Mouse (Mus musculus): Measurements from ENCODE around the gene Mylpf. TPM values are rescaled to one million over a fixed set of nuclear protein-coding genes. Genes with fewer than 3 reads are reported as not detected.

Gene Mylpf
- total and polyA plus RNA-seq, 3 experiments: 0.74 to 3.5 (median 3.5) TPM

DNA sequence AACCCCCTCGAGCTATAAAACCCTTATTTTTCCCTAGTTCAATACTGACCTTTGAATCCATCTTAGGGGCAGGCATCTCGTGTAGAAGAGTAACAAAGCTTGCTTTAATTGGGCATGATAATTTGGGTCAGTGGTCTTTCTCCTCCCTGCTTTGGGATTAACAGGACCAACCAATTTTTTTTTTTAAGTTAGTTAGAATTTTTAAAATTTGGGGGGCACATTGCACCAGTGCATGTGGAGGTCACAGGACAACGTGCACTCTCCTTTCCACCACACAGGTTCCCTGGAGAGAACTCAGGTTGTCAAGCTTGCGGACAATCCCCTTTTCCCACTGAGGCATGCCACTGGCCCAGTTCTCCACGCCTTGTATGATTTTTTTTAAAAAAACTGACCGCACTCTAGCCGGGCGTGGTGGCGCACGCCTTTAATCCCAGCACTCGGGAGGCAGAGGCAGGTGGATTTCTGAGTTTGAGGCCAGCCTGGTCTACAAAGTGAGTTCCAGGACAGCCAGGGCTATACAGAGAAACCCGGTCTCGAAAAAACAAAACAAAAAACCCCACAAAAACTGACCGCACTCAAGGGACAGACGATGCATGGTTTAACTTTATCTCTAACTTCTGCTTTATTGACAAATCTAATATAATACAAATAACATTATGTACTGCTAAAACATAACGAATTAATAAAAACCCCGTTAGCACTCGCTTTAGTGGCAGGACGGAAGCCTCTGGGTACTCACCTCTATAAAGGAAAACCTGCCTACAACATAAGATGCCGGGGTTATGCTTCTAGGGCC is 23.3 kb downstream of the Mylpf start:
- Histone ChIP-seq H3K4me1 (ENCODE audit: control insufficient read depth, insufficient read depth, low read length) (peaks cover 5% of the 10 kb centered on the region), H3K27me3 (ENCODE audit: control insufficient read depth, insufficient read depth, low read length) (no peaks in the 10 kb centered on the region), H3K27ac (peak overlapping the region; percentile 90), H3K36me3 (ENCODE audit: control insufficient read depth, insufficient read depth, low read length) (peaks cover 4% of the 10 kb centered on the region), H3K4me3 (peak overlapping the region; percentile 77), H3K79me2 (replicated peaks; ENCODE audit: control insufficient read depth, insufficient read depth, low read length) (peaks cover 3% of the 10 kb centered on the region), H3K9ac (ENCODE audit: low read depth, low read length) (peak overlapping the region; percentile 98)
- intact Hi-C loops (cut with DNase I): loop anchor here (1.0 to 5.0 kb wide), 2 partner anchors 23 to 115 kb away; no protein-coding TSS in a partner anchor
- 6% methylated on average over 20 of the region's 20 CpGs for WGBS
- no peak for DNase-seq
- TF ChIP-seq POLR2A (IDR thresholded peaks at IDR 0.05; ENCODE audit: insufficient read depth, low read depth, low read length): no peak

DNA sequence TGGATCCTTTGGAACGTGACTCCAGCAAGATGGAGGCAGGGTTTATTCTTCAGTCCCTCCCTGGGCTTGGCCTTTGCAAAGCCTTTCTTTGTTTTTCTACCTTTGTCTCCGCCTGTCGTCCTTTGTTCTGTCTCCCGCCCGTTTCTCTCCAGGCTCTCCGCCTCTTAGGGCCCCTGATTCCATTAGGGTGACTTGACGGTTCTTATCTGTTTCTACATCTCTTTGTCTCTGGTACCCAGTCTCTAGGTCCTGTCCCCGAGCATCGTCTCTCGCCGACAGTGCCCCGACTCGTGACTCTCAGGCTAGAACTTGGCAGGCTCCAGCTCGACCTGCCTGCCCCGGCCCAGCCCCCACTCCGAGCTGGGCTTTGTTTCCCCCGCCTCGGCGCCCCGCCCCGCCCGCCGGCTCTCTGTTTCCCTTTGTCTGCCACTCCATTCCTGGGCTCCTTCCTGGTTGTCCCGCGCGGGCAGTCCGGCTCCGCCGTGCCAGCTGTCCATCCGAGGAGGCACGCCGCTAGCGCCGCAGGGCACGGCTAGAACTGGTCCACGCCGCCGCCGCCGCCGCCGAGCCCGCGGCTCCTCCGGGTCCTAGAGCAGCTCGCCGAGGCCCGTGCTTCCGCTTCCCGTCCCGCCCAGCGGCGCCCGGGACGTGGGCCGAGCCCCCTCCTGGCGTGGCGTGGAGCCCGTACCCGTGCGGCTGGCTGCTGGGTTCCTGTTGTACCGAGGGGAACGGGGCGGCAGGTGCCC is 24.1 kb downstream of the Mylpf start, which contains the start of the genes Zfp553 and Sept1:
Gene Zfp553, plus strand, starts transcription at position 440 of the 746 bp plus-strand sequence.
Gene Sept1, minus strand, starts transcription at position 509 of the 746 bp plus-strand sequence.
- Histone ChIP-seq H3K79me2 (replicated peaks; ENCODE audit: control insufficient read depth, insufficient read depth, low read length) (peaks cover 3% of the 10 kb centered on the region), H3K27ac (peak within 1 kb of the TSS; percentile 90), H3K4me1 (ENCODE audit: control insufficient read depth, insufficient read depth, low read length) (peaks cover 5% of the 10 kb centered on the region), H3K9ac (ENCODE audit: low read depth, low read length) (peak within 1 kb of the TSS; percentile 98), H3K4me3 (peak within 1 kb of the TSS; percentile 77), H3K36me3 (ENCODE audit: control insufficient read depth, insufficient read depth, low read length) (peaks cover 4% of the 10 kb centered on the region), H3K27me3 (ENCODE audit: control insufficient read depth, insufficient read depth, low read length) (no peaks in the 10 kb centered on the region)
- DNase-seq: peak; percentile 90 to 92
- intact Hi-C loops (cut with DNase I): loop anchor here (1.0 to 5.0 kb wide), 2 partner anchors 23 to 115 kb away; no protein-coding TSS in a partner anchor
- TF ChIP-seq POLR2A (IDR thresholded peaks at IDR 0.05; ENCODE audit: insufficient read depth, low read depth, low read length) (peak; percentile 13; the same call in 1 of the 2 replicates), CTCF (IDR thresholded peaks at IDR 0.05) (peak; percentile 20), EP300 (IDR thresholded peaks at IDR 0.05; ENCODE audit: insufficient read depth, low read depth, low read length) (no peak)
- under 1% methylated on average over 64 of the region's 64 CpGs for WGBS

DNA sequence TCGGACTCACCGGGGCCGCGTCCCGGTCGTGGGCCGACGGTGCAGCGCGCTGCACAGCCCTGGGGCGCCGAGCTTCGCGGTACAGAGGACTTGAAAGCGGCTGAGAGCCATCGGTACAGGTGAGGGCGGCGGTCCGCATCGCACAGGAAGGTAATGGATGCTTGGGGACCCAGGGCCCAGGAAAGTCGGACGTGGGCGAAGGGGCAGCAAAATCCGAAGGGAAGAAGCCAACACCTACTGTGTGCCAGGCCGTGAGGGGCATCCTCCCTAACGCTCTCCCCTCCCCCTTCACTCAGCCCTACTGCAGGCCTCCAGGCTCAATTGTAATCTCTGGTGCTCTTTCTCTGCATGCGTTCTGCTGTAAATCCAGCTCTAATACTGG is 24.7 kb downstream of the Mylpf start:
- H3K4me1 ChIP-seq (ENCODE audit: control insufficient read depth, insufficient read depth, low read length): peaks cover 5% of the 10 kb centered on the region
- intact Hi-C loops (cut with DNase I): loop anchor here (5.0 kb wide), 1 partner anchor 116 kb away; no protein-coding TSS in a partner anchor
- H3K27ac ChIP-seq: peak overlapping the region; percentile 90
- TF ChIP-seq CTCF (IDR thresholded peaks at IDR 0.05): no peak
- TF ChIP-seq EP300 (IDR thresholded peaks at IDR 0.05; ENCODE audit: insufficient read depth, low read depth, low read length): no peak
- TF ChIP-seq POLR2A (IDR thresholded peaks at IDR 0.05; ENCODE audit: insufficient read depth, low read depth, low read length): no peak
- under 1% methylated on average over 27 of the region's 27 CpGs for WGBS
- no peaks in the 10 kb centered on the region for H3K27me3 ChIP-seq (ENCODE audit: control insufficient read depth, insufficient read depth, low read length)
- H3K9ac ChIP-seq (ENCODE audit: low read depth, low read length): peak overlapping the region; percentile 98
- peak overlapping the region; percentile 77 for H3K4me3 ChIP-seq
- H3K36me3 ChIP-seq (ENCODE audit: control insufficient read depth, insufficient read depth, low read length): peaks cover 4% of the 10 kb centered on the region
- no peak for DNase-seq
- H3K79me2 ChIP-seq (replicated peaks; ENCODE audit: control insufficient read depth, insufficient read depth, low read length): peaks cover 3% of the 10 kb centered on the region

DNA sequence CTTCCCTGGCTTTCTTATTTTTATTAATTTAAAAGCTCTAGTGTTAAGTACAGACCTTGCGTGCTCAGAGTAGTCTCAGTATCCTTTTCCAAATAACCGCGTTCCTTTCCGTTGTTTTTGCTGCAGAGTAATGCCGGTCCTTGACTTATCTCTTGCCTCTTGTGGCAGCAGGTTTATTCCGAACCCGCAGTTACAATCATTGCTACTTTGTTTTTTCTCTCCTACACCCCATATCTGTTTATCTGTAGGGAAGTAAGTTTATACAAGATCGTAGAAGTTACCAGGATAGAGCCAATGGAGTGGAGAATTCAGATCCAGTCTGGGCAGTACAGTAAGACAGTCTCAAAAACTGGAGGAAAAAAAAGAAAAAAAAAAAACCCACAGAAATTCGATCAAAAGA is 25.1 kb downstream of the Mylpf start:
- Histone ChIP-seq H3K4me1 (ENCODE audit: control insufficient read depth, insufficient read depth, low read length) (peaks cover 5% of the 10 kb centered on the region), H3K9ac (ENCODE audit: low read depth, low read length) (peak overlapping the region; percentile 98; the same call in 1 of the 2 replicates), H3K4me3 (peak overlapping the region; percentile 77), H3K36me3 (ENCODE audit: control insufficient read depth, insufficient read depth, low read length) (peaks cover 4% of the 10 kb centered on the region), H3K27ac (peak overlapping the region; percentile 90), H3K79me2 (replicated peaks; ENCODE audit: control insufficient read depth, insufficient read depth, low read length) (peaks cover 3% of the 10 kb centered on the region), H3K27me3 (ENCODE audit: control insufficient read depth, insufficient read depth, low read length) (no peaks in the 10 kb centered on the region)
- TF ChIP-seq EP300 (IDR thresholded peaks at IDR 0.05; ENCODE audit: insufficient read depth, low read depth, low read length) (no peak), POLR2A (IDR thresholded peaks at IDR 0.05; ENCODE audit: insufficient read depth, low read depth, low read length) (no peak), CTCF (IDR thresholded peaks at IDR 0.05) (no peak)
- no peak for DNase-seq
- WGBS: 6% methylated on average over 9 of the region's 9 CpGs
- intact Hi-C loops (cut with DNase I): loop anchor here (5.0 kb wide), 1 partner anchor 116 kb away; no protein-coding TSS in a partner anchor

DNA sequence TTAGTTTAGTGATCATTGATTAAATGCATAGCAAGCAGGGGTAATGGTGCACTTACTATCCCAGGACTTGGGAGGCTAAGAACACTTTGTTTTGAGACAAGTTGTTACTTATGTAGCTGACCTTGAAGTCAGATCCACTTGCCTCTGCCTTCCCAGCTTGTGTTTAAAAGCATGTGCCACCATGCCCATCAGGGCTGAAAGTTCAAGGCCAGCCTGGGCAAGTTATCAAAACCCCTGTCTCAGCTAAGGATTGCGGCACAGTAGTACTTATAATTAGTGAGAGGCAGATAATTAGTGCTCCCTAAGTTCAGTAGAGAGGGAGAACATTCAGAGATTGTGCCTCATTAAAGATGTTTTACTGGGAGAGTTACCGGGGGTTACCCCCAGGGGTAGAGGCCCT is 26.1 kb downstream of the Mylpf start:
- no peak overlapping the region for H3K27ac ChIP-seq
- peaks cover 4% of the 10 kb centered on the region for H3K36me3 ChIP-seq (ENCODE audit: control insufficient read depth, insufficient read depth, low read length)
- H3K79me2 ChIP-seq (replicated peaks; ENCODE audit: control insufficient read depth, insufficient read depth, low read length): peaks cover 3% of the 10 kb centered on the region
- TF ChIP-seq POLR2A (IDR thresholded peaks at IDR 0.05; ENCODE audit: insufficient read depth, low read depth, low read length) (no peak), EP300 (IDR thresholded peaks at IDR 0.05; ENCODE audit: insufficient read depth, low read depth, low read length) (no peak), CTCF (IDR thresholded peaks at IDR 0.05) (no peak)
- H3K4me1 ChIP-seq (ENCODE audit: control insufficient read depth, insufficient read depth, low read length): peaks cover 5% of the 10 kb centered on the region
- WGBS: 100% methylated on average over 2 of the region's 2 CpGs
- no peak for DNase-seq
- intact Hi-C loops (cut with DNase I): loop anchor here (5.0 kb wide), 1 partner anchor 117 kb away; no protein-coding TSS in a partner anchor
- H3K4me3 ChIP-seq: no peak overlapping the region
- H3K27me3 ChIP-seq (ENCODE audit: control insufficient read depth, insufficient read depth, low read length): no peaks in the 10 kb centered on the region
- H3K9ac ChIP-seq (ENCODE audit: low read depth, low read length): no peak overlapping the region
